Mouse (Mus musculus) thymus, postnatal 0 days (tissue): ENCODE measurements around the gene Tmem144. TPM values are rescaled to one million over a fixed set of nuclear protein-coding genes. Genes with fewer than 3 reads are reported as not detected.

Experiments used
- DNase-seq: peaks from one replicate; pipeline ENCODE4 v3.0.0-alpha.2; 2015; ENCODE audit warnings: low spot score
- polyA plus RNA-seq: library from polyadenylated mRNA; unstranded; fragments of >200 nt; fragmentation: Nextera tagmentation; extraction: Ambion mirVana; gene quantifications from 2 replicates; pipeline ENCODE4 v1.2.1, GENCODE M21; 2015

Gene Tmem144
- 1.6 TPM in 2 replicates for polyA plus RNA-seq

GRCm38 (mm10) chr3:79852654-79853166, at the start of gene Tmem144:
TSS of gene Tmem144 (minus strand) at chr3:79852773.
- no peak for DNase-seq

GRCm38 (mm10) chr3:79901734-79902133, 49.2 kb upstream of the Tmem144 start:
- DNase-seq = no peak

GRCm38 (mm10) chr3:79901321-79901720, 48.7 kb upstream of the Tmem144 start:
- DNase-seq = no peak

- DNase-seq = no peak
Measured at GRCm38 (mm10) chr3:79900502-79900901, 47.9 kb upstream of the Tmem144 start.

GRCm38 (mm10) chr3:79899906-79900305, 47.3 kb upstream of the Tmem144 start:
- DNase-seq = no peak

GRCm38 (mm10) chr3:79898514-79898913, 45.9 kb upstream of the Tmem144 start:
- no peak for DNase-seq

- no peak for DNase-seq
Measured at GRCm38 (mm10) chr3:79897534-79898370, 45.2 kb upstream of the Tmem144 start.

- DNase-seq = no peak
Measured at GRCm38 (mm10) chr3:79887966-79888365, 35.4 kb upstream of the Tmem144 start.

GRCm38 (mm10) chr3:79887161-79887855, 34.7 kb upstream of the Tmem144 start:
- DNase-seq = no peak

- no peak for DNase-seq
Measured at GRCm38 (mm10) chr3:79886357-79887091, 34.0 kb upstream of the Tmem144 start.

- DNase-seq = no peak
Measured at GRCm38 (mm10) chr3:79885686-79886356, 33.2 kb upstream of the Tmem144 start.

GRCm38 (mm10) chr3:79884761-79885189, 32.2 kb upstream of the Tmem144 start:
- DNase-seq = peak; percentile 24

GRCm38 (mm10) chr3:79884305-79884704, 31.7 kb upstream of the Tmem144 start, which contains the start of gene Fam198b:
TSS of gene Fam198b (plus strand) at chr3:79884533.
- no peak for DNase-seq

- DNase-seq = peak; percentile 55
Measured at GRCm38 (mm10) chr3:79883092-79883491, 30.5 kb upstream of the Tmem144 start.

GRCm38 (mm10) chr3:79881645-79882044, 29.1 kb upstream of the Tmem144 start:
- DNase-seq = no peak

GRCm38 (mm10) chr3:79879246-79879645, 26.7 kb upstream of the Tmem144 start:
- no peak for DNase-seq

GRCm38 (mm10) chr3:79878350-79878749, 25.8 kb upstream of the Tmem144 start:
- DNase-seq = no peak

GRCm38 (mm10) chr3:79875471-79875870, 22.9 kb upstream of the Tmem144 start:
- no peak for DNase-seq

GRCm38 (mm10) chr3:79867121-79867709, 14.6 kb upstream of the Tmem144 start:
- DNase-seq = no peak

- DNase-seq = no peak
Measured at GRCm38 (mm10) chr3:79866526-79866925, 14.0 kb upstream of the Tmem144 start.
